ENCODE assay signal across 8 mouse cellular contexts in the genomic region with DNA sequence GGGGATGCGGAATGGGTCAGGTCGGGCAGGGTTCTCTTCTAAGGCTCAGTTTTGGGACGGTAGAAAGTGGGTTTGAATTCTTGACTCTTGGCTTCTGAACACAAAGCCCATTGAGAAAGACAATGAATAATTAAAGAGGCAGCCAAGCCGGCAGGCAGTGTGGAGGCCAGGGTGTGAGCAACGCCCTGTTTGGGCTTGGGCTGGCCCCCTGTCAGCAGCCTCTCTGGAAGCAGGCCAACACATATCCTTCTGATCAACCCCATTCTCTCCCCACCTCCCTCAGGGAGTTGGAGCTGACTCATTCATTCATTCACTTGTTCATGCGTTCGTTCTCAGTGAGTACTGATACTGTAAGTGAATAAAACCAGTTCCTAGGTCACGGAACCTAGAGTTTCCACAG. TPM values are rescaled to one million over a fixed set of nuclear protein-coding genes. Genes with fewer than 3 reads are reported as not detected.
A peak's percentile ranks its signal among the peaks of the same experiment; 100 is the strongest.
DNase-seq lines count a peak whose midpoint lies in the region; ATAC-seq and TF ChIP-seq lines count a peak whose summit lies in the region.

No protein-coding gene starts in this region.

- peak; percentile 23; the same call in 1 of the 2 replicates for ATAC-seq in heart, embryonic 16.5 days (replicated peaks; ENCODE audit: extremely low read depth, insufficient read depth, low FRiP score)
- peak; percentile 66 for ATAC-seq in megakaryocyte-erythroid progenitor cell, adult 5-6 weeks (replicated peaks; ENCODE audit: low FRiP score, low TSS enrichment, poor library complexity, severe bottlenecking)
- no peak for ATAC-seq in activated CD4-positive, CD25-positive, alpha-beta regulatory T cell, adult 4 months

- H3K4me2 ChIP-seq in heart, embryonic 16.5 days (ENCODE audit: low read depth, low read length), result no peak overlapping the region

- DNase-seq in left cerebral cortex, postnatal 4 days, result peak; percentile 46
- no peak for DNase-seq in left cerebral cortex, postnatal 25 days (ENCODE audit: low spot score in 2 of 2)
- peak; percentile 61 for DNase-seq in brain, embryonic 14.5 days (ENCODE audit: low read depth)
- no peak for DNase-seq in cerebellum, postnatal 25 days
- no peak for DNase-seq in adrenal gland, postnatal 10 days

- no peak overlapping the region for H3K4me3 ChIP-seq in heart, embryonic 16.5 days (ENCODE audit: low read length)

- no peak overlapping the region for H3K9ac ChIP-seq in heart, embryonic 16.5 days (ENCODE audit: low read length)

- TF ChIP-seq CTCF in brain, embryonic 14.5 days (IDR thresholded peaks at IDR 0.05; ENCODE audit: borderline replicate concordance, extremely low read depth, insufficient read depth, insufficient read length), result no peak

- no peak for TF ChIP-seq POLR2A in brain, embryonic 14.5 days (IDR thresholded peaks at IDR 0.05; ENCODE audit: borderline replicate concordance, extremely low read depth, insufficient read depth, insufficient read length, poor library complexity, severe bottlenecking)

- H3K4me1 ChIP-seq in heart, embryonic 16.5 days (ENCODE audit: control insufficient read depth, insufficient read depth, low read length), result peaks cover 78% of the 10 kb centered on the region

- no peaks in the 10 kb centered on the region for H3K36me3 ChIP-seq in heart, embryonic 16.5 days (ENCODE audit: control insufficient read depth, insufficient read depth)

- no peaks in the 10 kb centered on the region for H3K27me3 ChIP-seq in heart, embryonic 16.5 days (ENCODE audit: control insufficient read depth, insufficient read depth, low read length)

- WGBS in heart, embryonic 16.5 days, result 36% methylated on average over 8 of the region's 8 CpGs

- H3K27ac ChIP-seq in heart, embryonic 16.5 days (ENCODE audit: low read length), result peak overlapping the region; percentile 17; the same call in 1 of the 2 replicates

- no peaks in the 10 kb centered on the region for H3K9me3 ChIP-seq in heart, embryonic 16.5 days (replicated peaks; ENCODE audit: control insufficient read depth, low read length)

- intact Hi-C loops in left cerebral cortex, postnatal 4 days (cut with DNase I), result no loop called here
- intact Hi-C loops in left cerebral cortex, postnatal 25 days (cut with DNase I), result no loop called here

RNA-seq across cellular contexts. Expression of a gene that starts 36.7 kb away (rescaled TPM):
- 10 to 100 TPM; 65.4 to 68.2 TPM for total RNA-seq in left cerebral cortex, postnatal 4 days (2021)
- total RNA-seq in left cerebral cortex, postnatal 25 days (2021), result 100 to 1,000 TPM; 131 to 146 TPM
- polyA plus RNA-seq in brain, embryonic 14.5 days (2012; rRNA removed), result 25.1 and 30.5 TPM in 2 replicates
- polyA plus RNA-seq in heart, embryonic 16.5 days (2015; fragmentation: Nextera tagmentation; extraction: Ambion mirVana), result 31.0 and 33.1 TPM in 2 replicates
- 0.96 and 7.6 TPM in 2 replicates for total RNA-seq in megakaryocyte-erythroid progenitor cell, adult 5-6 weeks (2014; fragmentation: Nextera tagmentation)
- 4.9 and 7.2 TPM in 2 replicates for total RNA-seq in megakaryocyte-erythroid progenitor cell, adult 5-6 weeks (2017)
- polyA plus RNA-seq in activated CD4-positive, CD25-positive, alpha-beta regulatory T cell, adult 4 months (2017; shearing (Covaris generic)), result 10 to 100 TPM; 31.8 to 34.3 TPM
- total RNA-seq in adrenal gland, postnatal 10 days (2021), result 10 to 100 TPM; 49.3 to 53.7 TPM

Comparison
In these comparisons a context has a peak if more than half of its experiments do, and no peak if none do; other contexts are left out.
1. DNase-seq: peak in left cerebral cortex, postnatal 4 days (single experiment) and brain, embryonic 14.5 days (single experiment); none in left cerebral cortex, postnatal 25 days (0 of 2), cerebellum, postnatal 25 days (0 of 2) and adrenal gland, postnatal 10 days (single experiment).
2. RNA of a gene that starts 36.7 kb away (total RNA-seq): 131 to 146 TPM in left cerebral cortex, postnatal 25 days, 65.4 to 68.2 TPM in left cerebral cortex, postnatal 4 days and 49.3 to 53.7 TPM in adrenal gland, postnatal 10 days; 0.96 to 7.6 TPM in megakaryocyte-erythroid progenitor cell, adult 5-6 weeks; every median in the first group is over 4 times any median in the second.